Mouse (Mus musculus) embryonic fibroblast, embryonic 13.5 days (primary cell): ENCODE data around the gene Arhgef10l. TPM values are rescaled to one million over a fixed set of nuclear protein-coding genes. Genes with fewer than 3 reads are reported as not detected.
A peak's percentile ranks its signal among the peaks of the same experiment; 100 is the strongest.

ENCODE experiments used
- H3K27ac ChIP-seq: 2 replicates; pipeline ENCODE4 v1.5.1; 2012; ENCODE audit warnings: low read length, control low read depth, inconsistent platforms; ENCODE audit not compliant: insufficient read depth
- H3K4me1 ChIP-seq: 2 replicates; pipeline ENCODE4 v1.6.1; 2011; ENCODE audit warnings: low read length; ENCODE audit not compliant: control insufficient read depth, insufficient read depth
- H3K4me3 ChIP-seq: 2 replicates; pipeline ENCODE4 v1.5.1; 2011; ENCODE audit warnings: mild to moderate bottlenecking, control low read depth, low read length; ENCODE audit not compliant: insufficient read depth
- CTCF ChIP-seq: IDR thresholded peaks from 2 replicates; pipeline ENCODE4 v1.5.1; 2011; ENCODE audit warnings: mild to moderate bottlenecking, control low read depth, low read length, moderate library complexity, borderline replicate concordance; ENCODE audit not compliant: insufficient read depth
- POLR2A ChIP-seq: IDR thresholded peaks from 2 replicates; pipeline ENCODE4 v1.6.1; 2011; ENCODE audit warnings: low read depth, mild to moderate bottlenecking, control low read depth, low read length, moderate library complexity
- polyA plus RNA-seq: library from polyadenylated mRNA; stranded (reverse); fragments of >200 nt; gene quantifications from 2 replicates; pipeline ENCODE4 v1.2.4, GENCODE M21; 2011; ENCODE audit warnings: low read depth; ENCODE audit not compliant: missing spikeins, insufficient read length

The Arhgef10l gene
- polyA plus RNA-seq, 1 experiment = 12.6 TPM

- H3K27ac ChIP-seq = no peak overlapping the region
- H3K4me3 ChIP-seq = no peak overlapping the region
- TF ChIP-seq CTCF (no peak), POLR2A (no peak)
- peaks cover 9% of the 10 kb centered on the region; the same call in 1 of the 2 replicates for H3K4me1 ChIP-seq
Measured at GRCm38 (mm10) chr4:140637269-140637668, 28.5 kb downstream of the Arhgef10l start.

GRCm38 (mm10) chr4:140636312-140636996, 29.4 kb downstream of the Arhgef10l start:
- Histone ChIP-seq H3K4me1 (peaks cover 10% of the 10 kb centered on the region; the same call in 1 of the 2 replicates), H3K27ac (no peak overlapping the region), H3K4me3 (no peak overlapping the region)
- no peak for TF ChIP-seq POLR2A
- TF ChIP-seq CTCF = no peak

- TF ChIP-seq CTCF (no peak), POLR2A (no peak)
- H3K4me1 ChIP-seq = peaks cover 20% of the 10 kb centered on the region
Measured at GRCm38 (mm10) chr4:140634861-140635388, 30.9 kb downstream of the Arhgef10l start.

GRCm38 (mm10) chr4:140631276-140631849, 34.4 kb downstream of the Arhgef10l start:
- no peak overlapping the region for H3K4me3 ChIP-seq

More at GRCm38 (mm10) chr4:140634861-140635388, 30.9 kb downstream of the Arhgef10l start:
- H3K4me3 ChIP-seq = no peak overlapping the region
- H3K27ac ChIP-seq = peak overlapping the region; percentile 47

DNA sequence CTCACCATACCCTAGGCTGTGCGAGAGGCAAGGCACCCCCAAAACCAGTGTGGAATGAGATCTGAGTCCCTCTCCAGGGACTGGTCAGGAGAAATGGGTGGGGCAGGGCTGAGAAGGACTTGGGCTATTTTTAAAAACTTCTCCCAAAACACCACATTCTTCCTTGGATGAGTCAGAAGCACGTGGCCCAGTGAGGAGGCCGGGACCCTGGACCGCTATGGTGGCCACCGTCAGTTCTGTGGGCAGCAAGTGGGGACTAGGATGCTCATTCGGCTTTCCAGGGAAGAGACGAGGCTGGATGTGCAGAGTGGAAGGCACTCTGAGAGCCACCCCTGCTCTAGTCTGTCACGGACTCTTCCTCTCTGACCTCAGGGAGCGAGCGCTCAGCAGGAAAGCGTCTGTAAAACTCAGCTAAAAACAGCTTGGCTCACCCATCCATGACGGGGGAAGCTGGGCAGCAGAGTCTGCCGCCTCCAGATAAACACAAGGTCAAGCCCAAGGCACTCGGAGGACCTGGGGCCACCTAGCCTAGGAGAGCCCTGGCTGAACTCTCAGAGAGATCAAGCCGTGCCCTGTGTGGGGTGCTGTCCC, 35.1 kb downstream of the Arhgef10l start:
- peak overlapping the region; percentile 96 for H3K27ac ChIP-seq
- TF ChIP-seq CTCF (no peak), POLR2A (peak; percentile 45)
- H3K4me3 ChIP-seq = no peak overlapping the region
- H3K4me1 ChIP-seq = peaks cover 20% of the 10 kb centered on the region

More at GRCm38 (mm10) chr4:140631276-140631849, 34.4 kb downstream of the Arhgef10l start:
- no peak for TF ChIP-seq CTCF
- TF ChIP-seq POLR2A = no peak
- Histone ChIP-seq H3K27ac (peak overlapping the region; percentile 96), H3K4me1 (peaks cover 20% of the 10 kb centered on the region)

DNA sequence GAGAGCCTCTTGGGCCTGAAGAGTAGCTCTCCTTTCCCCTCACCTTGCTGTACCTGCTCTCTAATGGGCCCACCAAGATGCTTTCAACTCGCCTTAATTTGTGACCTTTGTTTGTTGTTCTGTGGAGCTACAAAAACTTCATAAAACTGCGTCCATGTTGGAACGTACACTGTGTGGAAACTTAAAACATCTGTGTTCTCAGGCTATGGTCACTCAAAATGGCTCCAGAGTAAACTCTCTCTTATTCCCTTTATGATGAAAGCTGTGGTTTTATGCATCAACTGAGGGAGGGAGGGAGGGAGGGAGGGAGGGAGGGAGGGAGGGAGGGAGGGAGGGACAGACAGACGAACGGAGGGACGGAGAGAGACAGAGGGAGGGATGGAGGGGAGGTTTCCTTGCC, 35.7 kb downstream of the Arhgef10l start:
- peak overlapping the region; percentile 96 for H3K27ac ChIP-seq
- H3K4me1 ChIP-seq = peaks cover 18% of the 10 kb centered on the region
- TF ChIP-seq CTCF (no peak), POLR2A (no peak)
- no peak overlapping the region for H3K4me3 ChIP-seq

DNA sequence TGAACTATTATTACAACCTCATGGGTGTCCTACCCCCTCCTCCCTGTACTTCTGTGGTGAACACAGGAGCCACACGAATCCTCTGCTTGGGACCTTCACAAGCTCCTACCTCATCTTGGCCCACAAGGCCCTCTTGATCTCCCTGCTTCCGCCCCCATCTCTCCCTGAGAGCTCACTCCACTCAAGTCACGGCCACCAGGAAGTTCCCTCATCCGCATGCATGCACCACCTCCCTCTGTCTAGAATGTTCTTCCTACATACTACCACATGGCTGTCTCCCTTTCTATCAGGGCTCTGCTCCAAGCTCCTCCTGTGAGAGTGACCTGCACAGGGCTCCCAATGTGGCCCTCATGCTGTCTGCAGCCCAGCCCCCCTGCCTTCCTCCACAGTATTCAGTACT, 36.8 kb downstream of the Arhgef10l start:
- TF ChIP-seq POLR2A = no peak
- no peak for TF ChIP-seq CTCF

GRCm38 (mm10) chr4:140628412-140628943, 37.3 kb downstream of the Arhgef10l start:
- TF ChIP-seq POLR2A (no peak), CTCF (no peak)
- H3K4me3 ChIP-seq = no peak overlapping the region
- H3K27ac ChIP-seq = no peak overlapping the region
- peaks cover 11% of the 10 kb centered on the region; the same call in 1 of the 2 replicates for H3K4me1 ChIP-seq

More for the DNA sequence above, 36.8 kb downstream of the Arhgef10l start:
- Histone ChIP-seq H3K27ac (no peak overlapping the region), H3K4me1 (peaks cover 11% of the 10 kb centered on the region; the same call in 1 of the 2 replicates), H3K4me3 (no peak overlapping the region)

DNA sequence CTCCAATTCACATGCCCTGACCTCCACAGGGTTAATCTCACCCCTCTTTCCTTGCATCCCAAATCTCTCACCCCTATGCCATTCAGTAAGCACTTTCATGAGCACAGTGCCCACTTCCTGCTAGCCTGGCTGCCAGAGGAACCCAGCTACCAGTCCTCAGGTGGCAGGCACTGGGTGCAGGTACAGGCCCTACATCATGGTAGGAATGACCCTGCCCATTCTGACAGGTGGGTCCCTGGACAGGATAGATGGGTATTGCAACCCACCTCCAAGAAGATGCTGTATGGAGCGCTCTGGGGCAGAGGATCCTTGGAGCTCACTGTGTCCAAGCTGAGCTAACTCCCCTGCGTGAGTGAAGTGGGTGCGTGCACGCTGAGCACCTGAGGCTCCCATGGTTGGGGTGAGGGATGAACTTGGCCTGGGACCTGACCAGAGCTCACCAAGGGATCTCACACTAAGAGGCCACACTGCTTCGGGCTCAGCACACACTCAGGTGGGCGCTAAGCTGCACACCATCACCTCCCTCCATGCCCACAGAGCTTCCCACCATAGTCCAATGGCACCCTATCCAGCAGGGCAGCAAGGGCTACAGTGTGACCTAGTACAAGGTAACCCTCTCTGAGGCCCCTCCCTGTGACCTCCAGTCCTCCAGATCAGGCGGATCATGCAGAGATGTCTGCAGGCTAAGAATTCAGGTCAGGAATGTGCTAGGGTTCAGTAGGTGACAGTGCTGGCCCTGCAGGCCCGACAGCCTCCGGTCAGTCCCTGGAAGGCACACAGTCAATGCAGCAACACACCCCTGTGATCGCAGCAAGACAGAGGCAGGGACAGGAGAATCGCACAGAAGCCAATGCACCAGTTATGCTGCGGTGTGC, 39.9 kb downstream of the Arhgef10l start:
- Histone ChIP-seq H3K4me1 (peaks cover 4% of the 10 kb centered on the region; the same call in 1 of the 2 replicates), H3K4me3 (no peak overlapping the region)

More for the DNA sequence above, 39.9 kb downstream of the Arhgef10l start:
- TF ChIP-seq POLR2A (no peak), CTCF (no peak)
- no peak overlapping the region for H3K27ac ChIP-seq
